Mouse (Mus musculus) forebrain, embryonic 16.5 days (tissue): ENCODE measurements around the gene Gm4559. TPM values are rescaled to one million over a fixed set of nuclear protein-coding genes. Genes with fewer than 3 reads are reported as not detected.
"Not testable (repeated sequence)": the region's sequence is repeated elsewhere in the genome, so short reads cannot be mapped to it uniquely, and the experiment has no call there.

Experiments used
- ATAC-seq: fragments of 200-750 bp; cut with Nextera tagmentation; 2 replicates; pipeline ENCODE4 v1.8.0; 2017; ENCODE audit warnings: mild to moderate bottlenecking, moderate library complexity
- H3K27ac ChIP-seq: fragments of 300-500 bp; sonication (generic); 2 replicates; pipeline ENCODE4 v1.5.1; 2014; ENCODE audit warnings: low read length, control low read depth
- H3K27me3 ChIP-seq: fragments of 300-500 bp; sonication (generic); replicated peaks from 2 replicates; pipeline ENCODE4 v1.6.1; 2014; ENCODE audit warnings: low read length; ENCODE audit not compliant: control insufficient read depth, insufficient read depth
- H3K36me3 ChIP-seq: fragments of 300-500 bp; sonication (generic); 2 replicates; pipeline ENCODE4 v1.6.1; 2014; ENCODE audit not compliant: control insufficient read depth, insufficient read depth
- H3K4me1 ChIP-seq: fragments of 300-500 bp; sonication (generic); replicated peaks from 2 replicates; pipeline ENCODE4 v1.6.1; 2014; ENCODE audit warnings: low read length; ENCODE audit not compliant: control insufficient read depth, insufficient read depth
- H3K4me2 ChIP-seq: fragments of 300-500 bp; sonication (generic); 2 replicates; pipeline ENCODE4 v1.6.1; 2014; ENCODE audit warnings: mild to moderate bottlenecking, low read length, control low read depth
- H3K4me3 ChIP-seq: fragments of 300-500 bp; sonication (generic); replicated peaks from 2 replicates; pipeline ENCODE4 v1.5.1; 2014; ENCODE audit warnings: mild to moderate bottlenecking, low read length, control low read depth
- H3K9ac ChIP-seq: fragments of 300-500 bp; sonication (generic); replicated peaks from 2 replicates; pipeline ENCODE4 v1.6.1; 2014; ENCODE audit warnings: low read depth, low read length, control low read depth
- H3K9me3 ChIP-seq: fragments of 300-500 bp; sonication (generic); 2 replicates; pipeline ENCODE4 v1.6.1; 2016; ENCODE audit warnings: low read length; ENCODE audit not compliant: control insufficient read depth
- WGBS: fragments of 180-500 bp; shearing (Covaris S2); extraction: QIAGEN DNeasy Blood & Tissue Kit; methylation state at CpG from one replicate; pipeline ENCODE4 v1.1.7; 2014; 5-methylcytosine and 5-hydroxymethylcytosine counted together
- polyA plus RNA-seq: library from polyadenylated mRNA; unstranded; fragments of >200 nt; fragmentation: Nextera tagmentation; extraction: Ambion mirVana; gene quantifications from 2 replicates; pipeline ENCODE4 v1.2.1, GENCODE M21; 2015

The Gm4559 gene
- polyA plus RNA-seq: not detected in 2 replicates

DNA sequence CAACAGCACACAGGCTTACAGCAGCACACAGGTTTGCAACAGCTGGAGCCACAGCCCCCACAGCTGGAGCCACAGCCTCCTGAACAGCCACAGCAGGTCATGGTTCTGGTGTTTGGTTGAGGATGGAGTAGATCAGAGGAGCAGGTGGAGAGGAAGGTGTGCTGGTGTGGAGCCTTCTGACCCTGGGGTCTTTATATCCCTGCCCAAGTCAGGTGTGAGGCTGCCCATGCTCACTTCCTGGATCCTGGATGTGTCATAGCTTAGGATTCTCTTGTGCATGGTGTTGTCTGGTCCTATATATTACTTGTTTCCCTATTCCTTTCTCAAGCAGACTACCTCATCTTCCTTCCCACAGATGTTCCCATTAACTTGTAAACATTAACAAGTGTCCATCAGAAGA, at the start of gene Gm4559:
TSS of gene Gm4559 (minus strand) at position 101 of the 400 bp plus-strand sequence.
- H3K27me3 ChIP-seq, H3K4me1 ChIP-seq, ATAC-seq, H3K4me3 ChIP-seq, H3K9ac ChIP-seq, H3K27ac ChIP-seq, H3K4me2 ChIP-seq, H3K9me3 ChIP-seq, H3K36me3 ChIP-seq: not testable (repeated sequence)

- no peak for ATAC-seq
- Histone ChIP-seq H3K36me3 (no peaks in the 10 kb centered on the region), H3K27ac (no peak overlapping the region), H3K4me1 (no peaks in the 10 kb centered on the region), H3K27me3 (no peaks in the 10 kb centered on the region), H3K4me3 (no peak overlapping the region), H3K4me2 (no peak overlapping the region), H3K9ac (no peak overlapping the region), H3K9me3 (no peaks in the 10 kb centered on the region)
- WGBS: 85% methylated on average over 12 of the region's 12 CpGs
Measured at GRCm38 (mm10) chr7:142323396-142324117, 49.4 kb upstream of the Gm4559 start.

DNA sequence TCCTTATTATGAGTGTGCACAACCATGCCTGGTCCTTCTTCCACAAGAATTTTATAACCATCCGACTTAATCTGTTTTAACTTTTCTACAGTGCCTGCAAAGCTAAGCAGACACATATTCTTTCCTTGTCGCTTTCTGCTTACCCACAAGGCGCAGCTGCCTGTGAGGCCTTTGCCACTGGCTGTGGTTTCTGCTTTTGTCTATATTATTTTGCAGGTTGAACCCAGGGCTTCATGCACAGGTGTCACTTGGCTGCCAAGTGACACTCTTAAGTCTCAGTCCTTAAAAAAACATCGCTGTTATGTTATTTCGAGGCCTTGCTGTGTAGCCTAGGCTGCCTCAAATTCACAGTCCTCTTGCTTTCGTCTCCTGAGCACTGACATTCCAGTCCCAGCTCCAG, 48.5 kb upstream of the Gm4559 start:
- H3K27ac ChIP-seq: no peak overlapping the region
- no peaks in the 10 kb centered on the region for H3K9me3 ChIP-seq
- 96% methylated on average over 6 of the region's 6 CpGs for WGBS
- no peak overlapping the region for H3K4me2 ChIP-seq
- no peaks in the 10 kb centered on the region for H3K4me1 ChIP-seq
- no peaks in the 10 kb centered on the region for H3K36me3 ChIP-seq
- no peaks in the 10 kb centered on the region for H3K27me3 ChIP-seq
- no peak for ATAC-seq
- H3K4me3 ChIP-seq: no peak overlapping the region
- H3K9ac ChIP-seq: no peak overlapping the region

DNA sequence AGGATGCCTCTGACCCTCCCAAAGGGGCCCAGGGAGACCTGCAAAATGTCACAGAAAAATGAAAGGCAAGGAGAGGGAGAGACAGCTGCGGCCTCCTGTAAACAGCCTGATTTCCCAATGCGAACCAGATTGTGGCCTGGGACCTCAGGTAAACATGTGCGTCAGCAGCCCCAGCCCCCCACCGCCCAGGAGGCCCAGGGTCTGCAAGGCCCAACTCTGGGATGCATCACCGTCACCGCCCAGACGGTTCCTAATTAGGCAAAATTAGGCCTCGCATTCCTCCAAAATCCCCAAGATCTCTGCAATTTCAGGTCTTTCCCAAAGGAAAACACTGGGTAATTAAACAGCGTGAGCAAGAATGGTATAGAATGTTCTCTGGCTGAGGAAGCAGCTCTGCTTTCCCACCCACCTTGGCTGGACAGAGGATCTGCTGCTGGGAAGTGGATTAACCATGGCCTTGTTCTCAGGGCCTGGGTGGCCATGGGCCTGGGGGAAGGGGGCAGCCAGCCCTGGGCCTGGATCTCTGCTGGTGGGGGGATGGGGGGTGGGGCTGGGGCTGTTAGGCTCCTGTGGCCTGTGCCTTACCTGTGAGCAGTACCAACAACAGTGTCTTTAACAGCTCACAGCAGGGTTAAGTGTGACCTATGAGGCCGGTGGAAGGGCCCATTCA, 47.6 kb upstream of the Gm4559 start:
- not testable (repeated sequence) for ATAC-seq, H3K27me3 ChIP-seq, H3K9me3 ChIP-seq, H3K4me1 ChIP-seq, H3K4me2 ChIP-seq, H3K36me3 ChIP-seq, H3K27ac ChIP-seq, H3K9ac ChIP-seq, H3K4me3 ChIP-seq
- 22% methylated on average over 4 of the region's 10 CpGs for WGBS

GRCm38 (mm10) chr7:142320906-142321305, 46.7 kb upstream of the Gm4559 start:
- H3K27me3 ChIP-seq: no peaks in the 10 kb centered on the region
- no peak overlapping the region for H3K27ac ChIP-seq
- no peak overlapping the region for H3K9ac ChIP-seq
- ATAC-seq: no peak
- no peaks in the 10 kb centered on the region for H3K9me3 ChIP-seq
- H3K36me3 ChIP-seq: no peaks in the 10 kb centered on the region
- WGBS: 45% methylated on average over 2 of the region's 2 CpGs
- no peaks in the 10 kb centered on the region for H3K4me1 ChIP-seq
- no peak overlapping the region for H3K4me2 ChIP-seq
- H3K4me3 ChIP-seq: no peak overlapping the region

- WGBS: 66% methylated on average over 11 of the region's 11 CpGs
- no peaks in the 10 kb centered on the region for H3K27me3 ChIP-seq
- ATAC-seq: no peak
Measured at GRCm38 (mm10) chr7:142319124-142319523, 45.0 kb upstream of the Gm4559 start.

DNA sequence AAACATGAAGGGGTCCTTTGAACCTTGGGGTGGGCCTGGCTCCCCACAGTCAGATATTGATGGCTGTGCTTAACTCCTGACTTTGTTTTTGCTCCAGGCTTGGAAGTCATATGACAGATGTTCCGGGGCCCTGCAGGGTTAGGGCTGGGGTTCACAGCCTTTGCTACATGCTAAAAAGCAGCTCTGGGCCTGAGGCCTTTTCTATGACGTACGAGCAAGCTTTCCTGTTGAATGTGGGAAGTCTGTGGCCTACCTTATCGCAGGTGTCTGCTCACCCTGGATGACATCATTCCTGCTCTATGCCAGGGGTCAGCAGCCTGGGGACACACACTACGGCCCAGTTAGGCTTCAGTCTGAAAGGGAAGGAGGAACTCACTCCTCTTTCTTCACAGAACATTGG, 43.1 kb upstream of the Gm4559 start:
- Histone ChIP-seq H3K4me1 (0 out of 2 replicates have a peak, but pooled peaks cover 3% of the 10 kb centered on the region), H3K36me3 (no peaks in the 10 kb centered on the region), H3K9ac (no peak overlapping the region), H3K27ac (no peak overlapping the region), H3K9me3 (no peaks in the 10 kb centered on the region), H3K27me3 (no peaks in the 10 kb centered on the region), H3K4me3 (no peak overlapping the region), H3K4me2 (no peak overlapping the region)
- ATAC-seq: no peak
- 87% methylated on average over 5 of the region's 5 CpGs for WGBS

More at GRCm38 (mm10) chr7:142319124-142319523, 45.0 kb upstream of the Gm4559 start:
- H3K4me3 ChIP-seq: no peak overlapping the region
- H3K4me1 ChIP-seq: 0 out of 2 replicates have a peak, but pooled peaks cover 3% of the 10 kb centered on the region
- no peaks in the 10 kb centered on the region for H3K9me3 ChIP-seq
- H3K9ac ChIP-seq: no peak overlapping the region
- no peaks in the 10 kb centered on the region for H3K36me3 ChIP-seq
- no peak overlapping the region for H3K4me2 ChIP-seq
- no peak overlapping the region for H3K27ac ChIP-seq

DNA sequence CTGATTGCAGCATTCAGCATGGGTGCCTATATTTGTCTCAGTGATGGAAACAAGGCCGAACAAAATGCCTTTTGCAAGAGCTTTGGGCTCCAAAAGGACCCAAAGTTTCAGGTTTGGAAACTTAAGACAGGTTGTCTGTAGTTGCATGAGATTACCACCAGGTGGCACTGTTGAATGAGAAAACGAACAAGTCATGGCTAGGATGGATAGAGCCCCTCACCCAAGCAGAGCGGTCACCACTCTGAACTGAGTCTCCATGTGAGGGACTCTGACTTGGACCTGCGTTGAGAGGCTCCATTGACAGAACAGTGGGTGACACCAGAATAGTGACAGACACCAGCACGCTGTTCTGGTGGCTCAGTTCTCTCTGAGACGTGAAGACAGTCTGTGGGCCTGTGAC, 42.4 kb upstream of the Gm4559 start:
- no peak overlapping the region for H3K9ac ChIP-seq
- no peaks in the 10 kb centered on the region for H3K36me3 ChIP-seq
- no peak overlapping the region for H3K27ac ChIP-seq
- WGBS: 46% methylated on average over 6 of the region's 6 CpGs
- no peaks in the 10 kb centered on the region for H3K27me3 ChIP-seq
- H3K9me3 ChIP-seq: no peaks in the 10 kb centered on the region
- peak; percentile 33; the same call in 1 of the 2 replicates for ATAC-seq
- H3K4me2 ChIP-seq: no peak overlapping the region
- H3K4me1 ChIP-seq: 0 out of 2 replicates have a peak, but pooled peaks cover 3% of the 10 kb centered on the region
- no peak overlapping the region for H3K4me3 ChIP-seq

- no peaks in the 10 kb centered on the region for H3K36me3 ChIP-seq
- no peaks in the 10 kb centered on the region for H3K9me3 ChIP-seq
- H3K4me1 ChIP-seq: 0 out of 2 replicates have a peak, but pooled peaks cover 3% of the 10 kb centered on the region
- no peak overlapping the region for H3K4me2 ChIP-seq
- no peaks in the 10 kb centered on the region for H3K27me3 ChIP-seq
- H3K9ac ChIP-seq: 0 out of 2 replicates have a peak overlapping the region, but pooled peaks have one; percentile 0
- 0 out of 2 replicates have a peak, but pooled peaks have one; percentile 26 for ATAC-seq
- WGBS: 46% methylated on average over 5 of the region's 5 CpGs
- no peak overlapping the region for H3K4me3 ChIP-seq
- no peak overlapping the region for H3K27ac ChIP-seq
Measured at GRCm38 (mm10) chr7:142314600-142315285, 40.6 kb upstream of the Gm4559 start.
